Mouse (Mus musculus) lung, adult 2 months (tissue): ENCODE measurements around the gene Obox2. TPM values are rescaled to one million over a fixed set of nuclear protein-coding genes. Genes with fewer than 3 reads are reported as not detected.
"Not testable (repeated sequence)": the region's sequence is repeated elsewhere in the genome, so short reads cannot be mapped to it uniquely, and the experiment has no call there.

Experiments used
- DNase-seq: peaks from one replicate; pipeline ENCODE4 v3.0.0; 2022
- H3K4me1 ChIP-seq: fragments of 200-500 bp; 2 replicates; pipeline ENCODE4 v1.6.1; 2011; ENCODE audit warnings: low read length; ENCODE audit not compliant: control insufficient read depth, insufficient read depth
- H3K4me3 ChIP-seq: fragments of 200-500 bp; replicated peaks from 2 replicates; pipeline ENCODE3; 2011; ENCODE audit warnings: low read depth, mild to moderate bottlenecking, control low read depth, low read length; ENCODE audit errors: extremely low read depth
- WGBS: fragments of 180-500 bp; shearing (Covaris S2); methylation state at CpG from one replicate; pipeline ENCODE4 v1.1.7; 2018; 5-methylcytosine and 5-hydroxymethylcytosine counted together
- polyA plus RNA-seq: library from polyadenylated mRNA; depleted of rRNA; stranded (reverse); fragments of >200 nt; gene quantifications from 2 replicates; pipeline ENCODE4 v1.2.3, GENCODE M21; 2012; rRNA removed

Gene Obox2
- polyA plus RNA-seq, result not detected in 2 replicates

DNA sequence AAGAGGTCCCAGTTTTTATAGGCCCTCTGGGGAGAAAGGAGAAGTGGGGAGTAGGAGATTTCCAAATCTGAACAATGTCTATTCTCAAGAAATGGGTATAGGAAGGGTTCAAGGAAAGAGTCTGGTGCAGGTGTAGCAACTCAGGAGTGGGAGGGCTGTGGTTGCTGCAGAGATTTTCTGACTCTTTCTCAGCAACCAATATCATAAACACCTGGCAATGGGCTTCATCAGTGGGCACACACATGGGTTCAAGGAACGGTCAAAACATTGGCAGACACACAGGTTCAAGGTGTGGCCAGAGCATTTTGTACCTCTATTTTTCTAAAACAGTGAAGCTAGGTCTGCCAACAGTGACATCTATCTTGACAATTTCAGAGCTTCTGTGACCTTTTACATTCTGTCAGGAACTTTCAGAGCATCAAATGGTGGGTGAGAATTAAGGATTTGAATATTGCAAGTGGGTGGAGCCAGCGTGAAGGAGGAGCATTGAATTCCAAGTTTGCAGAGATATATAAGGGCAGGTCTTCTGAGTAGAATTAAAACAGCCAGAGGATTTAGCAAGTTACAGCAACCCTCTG, at the start of gene Obox2, which contains the start of gene Obox1:
Gene Obox2, plus strand, starts transcription at position 301 of the 578 bp plus-strand sequence.
Gene Obox1, plus strand, starts transcription at position 528 of the 578 bp plus-strand sequence.
- WGBS, result no CpG with 5 or more reads among the region's 2 CpGs
- DNase-seq, H3K4me3 ChIP-seq, H3K4me1 ChIP-seq: not testable (repeated sequence)

DNA sequence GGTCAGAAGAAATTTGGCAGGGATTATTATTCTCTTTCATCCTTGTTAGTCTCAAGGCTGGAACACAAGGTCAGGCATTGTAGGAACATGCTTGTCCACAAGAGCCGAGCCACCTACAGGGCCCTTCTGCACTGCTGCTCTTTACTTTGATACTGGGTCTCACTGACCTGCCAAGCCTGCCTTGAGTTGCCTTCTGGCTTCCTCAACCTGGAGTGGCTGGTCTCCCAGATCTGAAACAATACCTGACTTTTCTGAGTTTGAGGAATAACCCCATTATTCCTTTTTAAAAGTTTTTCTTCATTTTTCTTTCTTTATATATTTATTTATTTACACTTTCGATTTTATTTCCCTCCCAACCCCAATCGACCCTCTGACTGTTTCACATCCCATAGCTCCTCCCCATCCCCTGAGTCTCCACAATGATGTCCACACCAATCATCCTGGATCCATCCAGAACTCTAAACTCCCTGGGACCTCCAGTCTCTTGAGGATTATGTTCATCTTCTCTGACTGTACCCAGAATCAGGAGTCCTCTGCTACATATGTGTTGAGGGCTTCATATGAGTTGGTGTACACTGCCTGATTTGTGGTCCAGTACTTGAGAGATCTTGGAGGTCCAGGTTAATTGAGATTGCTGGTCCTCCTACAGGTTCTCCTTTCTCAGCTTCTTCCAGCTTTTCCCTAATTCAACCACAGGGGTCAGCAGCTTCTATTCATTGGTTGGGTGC, 10.8 kb downstream of the Obox2 start:
- 52% methylated on average over 3 of the region's 3 CpGs for WGBS
- not testable (repeated sequence) for H3K4me1 ChIP-seq, H3K4me3 ChIP-seq, DNase-seq

GRCm38 (mm10) chr7:15406816-15407215, 18.3 kb downstream of the Obox2 start:
- not testable (repeated sequence) for DNase-seq, H3K4me1 ChIP-seq, H3K4me3 ChIP-seq
- 83% methylated on average over 10 of the region's 10 CpGs for WGBS

DNA sequence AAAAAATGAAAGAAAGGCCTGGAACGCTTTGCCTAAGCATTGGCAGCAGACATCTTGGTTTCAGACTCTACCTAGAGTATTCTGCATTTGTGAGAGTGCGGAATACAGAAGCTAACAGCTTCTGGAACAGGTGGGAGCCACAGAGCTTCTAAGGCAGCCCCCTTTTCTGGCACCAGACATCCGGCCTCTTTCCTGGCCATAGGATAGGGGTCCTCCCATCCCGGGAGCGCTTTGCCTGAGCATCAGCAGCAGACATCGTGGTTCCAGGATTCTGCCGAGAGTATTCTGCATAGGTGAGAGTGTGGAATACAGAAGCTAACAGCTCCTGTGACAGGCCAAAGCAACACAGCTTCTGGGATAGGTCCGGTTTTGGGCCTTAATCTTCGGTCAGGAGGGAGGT, 29.5 kb downstream of the Obox2 start:
- WGBS, result 82% methylated on average over 9 of the region's 9 CpGs
- H3K4me3 ChIP-seq, DNase-seq, H3K4me1 ChIP-seq: not testable (repeated sequence)

- not testable (repeated sequence) for DNase-seq, H3K4me1 ChIP-seq, H3K4me3 ChIP-seq
- 81% methylated on average over 4 of the region's 4 CpGs for WGBS
These were observed 37.0 kb downstream of the Obox2 start for GRCm38 (mm10) chr7:15425537-15425936.

Other genes starting within 250 kb of the Obox2 start
- gene Obox1, start 227 bp downstream of the Obox2 start, polyA plus RNA-seq, result not detected in 2 replicates